Mouse (Mus musculus) lung, postnatal 0 days (tissue): ENCODE results near the gene Adgrl3.

Experiments used
- CTCF ChIP-seq: IDR thresholded peaks from 2 replicates; pipeline ENCODE4 v1.5.1; 2016; ENCODE audit warnings: antibody characterized with exemption, mild to moderate bottlenecking
- EP300 ChIP-seq: IDR thresholded peaks from 2 replicates; pipeline ENCODE4 v1.6.1; 2016; ENCODE audit warnings: antibody characterized with exemption, mild to moderate bottlenecking, control low read depth

DNA sequence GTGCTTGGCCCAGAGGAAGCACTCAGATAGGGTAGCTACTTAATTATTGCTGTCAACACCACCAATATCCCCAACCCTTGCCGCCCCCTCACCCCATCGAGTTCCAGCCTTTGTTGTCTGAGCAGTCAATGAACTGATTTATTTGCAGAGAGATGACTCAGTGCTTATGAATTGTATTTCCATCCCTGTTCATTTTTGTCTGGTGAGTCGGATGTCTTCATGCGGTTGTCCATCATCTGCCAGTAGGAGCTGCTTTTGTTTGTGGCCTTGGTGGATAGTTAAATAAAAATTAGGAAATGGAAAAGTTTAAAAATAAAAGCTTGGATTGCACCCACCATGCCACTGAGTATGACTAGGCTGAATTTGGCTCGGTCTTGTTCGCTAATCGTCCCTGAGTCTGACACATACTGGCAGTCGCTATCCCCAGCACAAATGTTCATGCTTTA lies 344.3 kb downstream of the Adgrl3 start:
- TF ChIP-seq CTCF = no peak
- TF ChIP-seq EP300 = no peak
